Mouse (Mus musculus) lung, postnatal 4 days (tissue): Measurements from ENCODE around the gene Hist1h1b.
A peak's percentile ranks its signal among the peaks of the same experiment; 100 is the strongest.
"Not testable (repeated sequence)": the region's sequence is repeated elsewhere in the genome, so short reads cannot be mapped to it uniquely, and the experiment has no call there.

ENCODE experiments used
- DNase-seq, 2 experiments: peaks; one replicate each; pipeline ENCODE4 v3.0.0; 2021

Hist1h1b gene

GRCm38 (mm10) chr13:21779767-21780731, at the start of gene Hist1h1b:
TSS of gene Hist1h1b (minus strand) at chr13:21780625.
- DNase-seq: peak; percentile 69 to 70

GRCm38 (mm10) chr13:21828511-21828910, 48.1 kb upstream of the Hist1h1b start:
- DNase-seq: no peak

- not testable (repeated sequence) for DNase-seq
These were observed 39.9 kb upstream of the Hist1h1b start for GRCm38 (mm10) chr13:21820082-21820890.

GRCm38 (mm10) chr13:21812092-21812491, 31.7 kb upstream of the Hist1h1b start:
- peak in 1 of 2 experiments; percentile 22 for DNase-seq

- DNase-seq: peak; percentile 52 to 62
These were observed 31.1 kb upstream of the Hist1h1b start, which contains the start of gene Hist1h4m for GRCm38 (mm10) chr13:21811539-21811938. TSS of gene Hist1h4m (plus strand) at chr13:21811746.

- not testable (repeated sequence) for DNase-seq
These were observed 30.6 kb upstream of the Hist1h1b start for GRCm38 (mm10) chr13:21811074-21811473.

- not testable (repeated sequence) for DNase-seq
These were observed 29.6 kb upstream of the Hist1h1b start, which contains the start of the genes Hist1h2bq and Hist1h2ao for GRCm38 (mm10) chr13:21810073-21810472. TSS of gene Hist1h2bq (minus strand) at chr13:21810197. TSS of gene Hist1h2ao (plus strand) at chr13:21810465.

GRCm38 (mm10) chr13:21803058-21803457, 22.6 kb upstream of the Hist1h1b start:
- not testable (repeated sequence) for DNase-seq

GRCm38 (mm10) chr13:21797163-21797562, 16.7 kb upstream of the Hist1h1b start:
- not testable (repeated sequence) for DNase-seq

GRCm38 (mm10) chr13:21795584-21795983, 15.2 kb upstream of the Hist1h1b start:
- no peak for DNase-seq

GRCm38 (mm10) chr13:21790601-21791283, 10.3 kb upstream of the Hist1h1b start:
- DNase-seq: no peak

GRCm38 (mm10) chr13:21789925-21790324, 9.5 kb upstream of the Hist1h1b start:
- DNase-seq: no peak

- DNase-seq: no peak
These were observed 7.6 kb upstream of the Hist1h1b start for GRCm38 (mm10) chr13:21787760-21788593.

- DNase-seq: peak; percentile 90
These were observed 6.6 kb upstream of the Hist1h1b start, which contains the start of the genes Hist1h2an and Hist1h2bp for GRCm38 (mm10) chr13:21786899-21787629. TSS of gene Hist1h2an (minus strand) at chr13:21787218. TSS of gene Hist1h2bp (plus strand) at chr13:21787461.

GRCm38 (mm10) chr13:21786189-21786898, 5.9 kb upstream of the Hist1h1b start:
- DNase-seq: no peak

GRCm38 (mm10) chr13:21784311-21784710, 3.9 kb upstream of the Hist1h1b start:
- DNase-seq: no peak

GRCm38 (mm10) chr13:21783734-21784161, 3.3 kb upstream of the Hist1h1b start:
- DNase-seq: peak in 1 of 2 experiments; percentile 20

GRCm38 (mm10) chr13:21783255-21783617, 2.8 kb upstream of the Hist1h1b start, which contains the start of gene Hist1h3i:
TSS of gene Hist1h3i (minus strand) at chr13:21783370.
- DNase-seq: peak; percentile 54 to 62

GRCm38 (mm10) chr13:21782361-21783254, 2.2 kb upstream of the Hist1h1b start:
- peak; percentile 23 to 24 for DNase-seq
